Mouse (Mus musculus): Measurements from ENCODE around the gene Cep170. TPM values are rescaled to one million over a fixed set of nuclear protein-coding genes. Genes with fewer than 3 reads are reported as not detected.

Cep170 gene
- polyA plus RNA-seq, 1 experiment from 2014 or later = 107 TPM

GRCm38 (mm10) chr1:176810161-176810560 is 3.7 kb downstream of the Cep170 start:
- no peak overlapping the region for H3K27ac ChIP-seq (ENCODE audit: low read depth, low read length)
- H3K9me3 ChIP-seq (replicated peaks; ENCODE audit: control insufficient read depth, low read length) = no peaks in the 10 kb centered on the region
- no peak overlapping the region for H3K9ac ChIP-seq (ENCODE audit: low read length)
- no peak overlapping the region for H3K4me3 ChIP-seq (ENCODE audit: low read depth, low read length)
- ATAC-seq (no peak), DNase-seq (ENCODE audit: low spot score) (no peak)
- no peaks in the 10 kb centered on the region for H3K36me3 ChIP-seq (ENCODE audit: control insufficient read depth, insufficient read depth, low read length)
- no peak overlapping the region for H3K4me2 ChIP-seq (ENCODE audit: low read length)
- peaks cover 26% of the 10 kb centered on the region for H3K4me1 ChIP-seq (ENCODE audit: control insufficient read depth, insufficient read depth, low read length)
- H3K27me3 ChIP-seq (replicated peaks; ENCODE audit: control insufficient read depth, insufficient read depth, low read length) = no peaks in the 10 kb centered on the region

- DNase-seq (ENCODE audit: low spot score) = peak; percentile 90
- H3K27me3 ChIP-seq (replicated peaks; ENCODE audit: control insufficient read depth, insufficient read depth, low read length) = no peaks in the 10 kb centered on the region
- H3K4me1 ChIP-seq (ENCODE audit: control insufficient read depth, insufficient read depth, low read length) = peaks cover 6% of the 10 kb centered on the region; the same call in 1 of the 2 replicates
- ATAC-seq = peak; percentile 83
- H3K9me3 ChIP-seq (replicated peaks; ENCODE audit: control insufficient read depth, low read length) = no peaks in the 10 kb centered on the region
- H3K27ac ChIP-seq (ENCODE audit: low read depth, low read length) = no peak overlapping the region
- H3K36me3 ChIP-seq (ENCODE audit: control insufficient read depth, insufficient read depth, low read length) = no peaks in the 10 kb centered on the region
- H3K4me3 ChIP-seq (ENCODE audit: low read depth, low read length) = no peak overlapping the region
- H3K4me2 ChIP-seq (ENCODE audit: low read length) = no peak overlapping the region
- WGBS = 2% methylated on average over 2 of the region's 2 CpGs
- H3K9ac ChIP-seq (ENCODE audit: low read length) = no peak overlapping the region
Measured at GRCm38 (mm10) chr1:176800728-176801365, 13.0 kb downstream of the Cep170 start.

GRCm38 (mm10) chr1:176798673-176799072 is 15.2 kb downstream of the Cep170 start:
- Histone ChIP-seq H3K9ac (ENCODE audit: low read length) (no peak overlapping the region), H3K4me3 (ENCODE audit: low read depth, low read length) (no peak overlapping the region), H3K36me3 (ENCODE audit: control insufficient read depth, insufficient read depth, low read length) (no peaks in the 10 kb centered on the region), H3K9me3 (replicated peaks; ENCODE audit: control insufficient read depth, low read length) (no peaks in the 10 kb centered on the region), H3K4me1 (ENCODE audit: control insufficient read depth, insufficient read depth, low read length) (peaks cover 6% of the 10 kb centered on the region; the same call in 1 of the 2 replicates), H3K27ac (ENCODE audit: low read depth, low read length) (no peak overlapping the region), H3K27me3 (replicated peaks; ENCODE audit: control insufficient read depth, insufficient read depth, low read length) (no peaks in the 10 kb centered on the region), H3K4me2 (ENCODE audit: low read length) (no peak overlapping the region)
- DNase-seq (ENCODE audit: low spot score) (no peak), ATAC-seq (no peak)

- ATAC-seq (no peak), DNase-seq (ENCODE audit: low spot score) (no peak)
- H3K27me3 ChIP-seq (replicated peaks; ENCODE audit: control insufficient read depth, insufficient read depth, low read length) = no peaks in the 10 kb centered on the region
- no peak overlapping the region for H3K4me3 ChIP-seq (ENCODE audit: low read depth, low read length)
- H3K27ac ChIP-seq (ENCODE audit: low read depth, low read length) = no peak overlapping the region
- peaks cover 25% of the 10 kb centered on the region for H3K36me3 ChIP-seq (ENCODE audit: control insufficient read depth, insufficient read depth, low read length)
- no peaks in the 10 kb centered on the region for H3K9me3 ChIP-seq (replicated peaks; ENCODE audit: control insufficient read depth, low read length)
- no peak overlapping the region for H3K9ac ChIP-seq (ENCODE audit: low read length)
- H3K4me1 ChIP-seq (ENCODE audit: control insufficient read depth, insufficient read depth, low read length) = no peaks in the 10 kb centered on the region; the same call in 1 of the 2 replicates
- no peak overlapping the region for H3K4me2 ChIP-seq (ENCODE audit: low read length)
- 92% methylated on average over 1 of the region's 1 CpGs for WGBS
Measured at GRCm38 (mm10) chr1:176792175-176792574, 21.7 kb downstream of the Cep170 start.

GRCm38 (mm10) chr1:176789326-176789725 is 24.5 kb downstream of the Cep170 start:
- Histone ChIP-seq H3K9ac (ENCODE audit: low read length) (no peak overlapping the region), H3K27ac (ENCODE audit: low read depth, low read length) (no peak overlapping the region), H3K4me1 (ENCODE audit: control insufficient read depth, insufficient read depth, low read length) (no peaks in the 10 kb centered on the region), H3K27me3 (replicated peaks; ENCODE audit: control insufficient read depth, insufficient read depth, low read length) (no peaks in the 10 kb centered on the region), H3K36me3 (ENCODE audit: control insufficient read depth, insufficient read depth, low read length) (peaks cover 39% of the 10 kb centered on the region), H3K9me3 (replicated peaks; ENCODE audit: control insufficient read depth, low read length) (no peaks in the 10 kb centered on the region), H3K4me2 (ENCODE audit: low read length) (no peak overlapping the region), H3K4me3 (ENCODE audit: low read depth, low read length) (no peak overlapping the region)
- WGBS = 94% methylated on average over 7 of the region's 7 CpGs
- ATAC-seq = no peak
- no peak for DNase-seq (ENCODE audit: low spot score)

- Histone ChIP-seq H3K4me1 (ENCODE audit: control insufficient read depth, insufficient read depth, low read length) (no peaks in the 10 kb centered on the region), H3K9me3 (replicated peaks; ENCODE audit: control insufficient read depth, low read length) (no peaks in the 10 kb centered on the region), H3K4me3 (ENCODE audit: low read depth, low read length) (no peak overlapping the region), H3K27me3 (replicated peaks; ENCODE audit: control insufficient read depth, insufficient read depth, low read length) (no peaks in the 10 kb centered on the region), H3K9ac (ENCODE audit: low read length) (no peak overlapping the region), H3K4me2 (ENCODE audit: low read length) (no peak overlapping the region), H3K27ac (ENCODE audit: low read depth, low read length) (no peak overlapping the region), H3K36me3 (ENCODE audit: control insufficient read depth, insufficient read depth, low read length) (peaks cover 50% of the 10 kb centered on the region)
- 61% methylated on average over 4 of the region's 4 CpGs for WGBS
- DNase-seq (ENCODE audit: low spot score) = no peak
- ATAC-seq = no peak
Measured at GRCm38 (mm10) chr1:176774533-176774932, 39.3 kb downstream of the Cep170 start.

GRCm38 (mm10) chr1:176762295-176762694 is 51.6 kb downstream of the Cep170 start:
- no peak overlapping the region for H3K4me2 ChIP-seq (ENCODE audit: low read length)
- H3K36me3 ChIP-seq (ENCODE audit: control insufficient read depth, insufficient read depth, low read length) = peaks cover 26% of the 10 kb centered on the region
- H3K9ac ChIP-seq (ENCODE audit: low read length) = no peak overlapping the region
- no peak overlapping the region for H3K4me3 ChIP-seq (ENCODE audit: low read depth, low read length)
- H3K27me3 ChIP-seq (replicated peaks; ENCODE audit: control insufficient read depth, insufficient read depth, low read length) = no peaks in the 10 kb centered on the region
- DNase-seq (ENCODE audit: low spot score) (no peak), ATAC-seq (no peak)
- no peak overlapping the region for H3K27ac ChIP-seq (ENCODE audit: low read depth, low read length)
- H3K4me1 ChIP-seq (ENCODE audit: control insufficient read depth, insufficient read depth, low read length) = no peaks in the 10 kb centered on the region
- no peaks in the 10 kb centered on the region for H3K9me3 ChIP-seq (replicated peaks; ENCODE audit: control insufficient read depth, low read length)
- WGBS = 97% methylated on average over 2 of the region's 2 CpGs

- H3K4me3 ChIP-seq (ENCODE audit: low read depth, low read length) = no peak overlapping the region
- peaks cover 38% of the 10 kb centered on the region for H3K36me3 ChIP-seq (ENCODE audit: control insufficient read depth, insufficient read depth, low read length)
- H3K27ac ChIP-seq (ENCODE audit: low read depth, low read length) = no peak overlapping the region
- no peaks in the 10 kb centered on the region for H3K4me1 ChIP-seq (ENCODE audit: control insufficient read depth, insufficient read depth, low read length)
- no peak overlapping the region for H3K9ac ChIP-seq (ENCODE audit: low read length)
- H3K4me2 ChIP-seq (ENCODE audit: low read length) = no peak overlapping the region
- ATAC-seq (no peak), DNase-seq (ENCODE audit: low spot score) (no peak)
- no peaks in the 10 kb centered on the region for H3K27me3 ChIP-seq (replicated peaks; ENCODE audit: control insufficient read depth, insufficient read depth, low read length)
- H3K9me3 ChIP-seq (replicated peaks; ENCODE audit: control insufficient read depth, low read length) = no peaks in the 10 kb centered on the region
- 96% methylated on average over 1 of the region's 1 CpGs for WGBS
Measured at GRCm38 (mm10) chr1:176760673-176761072, 53.2 kb downstream of the Cep170 start.

GRCm38 (mm10) chr1:176755586-176755985 is 58.3 kb downstream of the Cep170 start:
- Histone ChIP-seq H3K4me3 (ENCODE audit: low read depth, low read length) (no peak overlapping the region), H3K36me3 (ENCODE audit: control insufficient read depth, insufficient read depth, low read length) (peaks cover 46% of the 10 kb centered on the region), H3K9ac (ENCODE audit: low read length) (no peak overlapping the region), H3K27ac (ENCODE audit: low read depth, low read length) (no peak overlapping the region), H3K9me3 (replicated peaks; ENCODE audit: control insufficient read depth, low read length) (no peaks in the 10 kb centered on the region), H3K27me3 (replicated peaks; ENCODE audit: control insufficient read depth, insufficient read depth, low read length) (no peaks in the 10 kb centered on the region), H3K4me1 (ENCODE audit: control insufficient read depth, insufficient read depth, low read length) (peaks cover 3% of the 10 kb centered on the region; the same call in 1 of the 2 replicates), H3K4me2 (ENCODE audit: low read length) (no peak overlapping the region)
- WGBS = 91% methylated on average over 9 of the region's 9 CpGs
- DNase-seq (ENCODE audit: low spot score) (no peak), ATAC-seq (no peak)
